Mouse (Mus musculus) CD4-positive helper T cell, adult 2 months (primary cell): ENCODE measurements at regions not wholly inside any gene's neighbourhood (a gene's known extent, or its start where the extent isn't known, plus 50 kb on each side); places are given as distances from the start of the nearest gene placed in this dataset.

Source experiments
- DNase-seq: peaks from one replicate; pipeline ENCODE4 v3.0.0-alpha.2; 2012; ENCODE audit warnings: low read depth, missing footprints, low spot score

- no peak for DNase-seq
Observed at GRCm38 (mm10) chr1:194334752-194335719, 283.0 kb upstream of the Plxna2 start.

DNA sequence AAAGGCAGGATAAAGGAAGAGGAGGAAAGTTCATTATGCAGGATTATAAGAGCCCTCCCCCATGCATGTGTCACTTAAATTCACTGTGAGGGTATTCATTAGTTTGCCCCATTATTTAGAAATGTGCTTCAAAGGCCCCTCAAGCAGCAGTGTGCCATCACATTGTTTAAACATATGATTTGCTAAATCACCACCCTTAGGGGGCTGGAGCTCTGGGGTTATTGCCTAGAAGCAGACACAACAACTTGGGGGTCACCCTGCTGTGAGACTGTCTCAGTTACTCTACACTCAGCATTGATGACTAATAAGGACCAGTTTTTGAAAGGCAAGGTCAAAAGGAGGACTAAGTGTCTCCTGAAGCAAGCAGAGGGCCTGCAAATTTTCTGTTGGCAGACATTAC, 285.4 kb upstream of the Plxna2 start:
- DNase-seq, result no peak

GRCm38 (mm10) chr1:194330471-194330870, 287.5 kb upstream of the Plxna2 start:
- DNase-seq, result no peak

GRCm38 (mm10) chr1:194320320-194321036, 297.5 kb upstream of the Plxna2 start:
- DNase-seq, result no peak

DNA sequence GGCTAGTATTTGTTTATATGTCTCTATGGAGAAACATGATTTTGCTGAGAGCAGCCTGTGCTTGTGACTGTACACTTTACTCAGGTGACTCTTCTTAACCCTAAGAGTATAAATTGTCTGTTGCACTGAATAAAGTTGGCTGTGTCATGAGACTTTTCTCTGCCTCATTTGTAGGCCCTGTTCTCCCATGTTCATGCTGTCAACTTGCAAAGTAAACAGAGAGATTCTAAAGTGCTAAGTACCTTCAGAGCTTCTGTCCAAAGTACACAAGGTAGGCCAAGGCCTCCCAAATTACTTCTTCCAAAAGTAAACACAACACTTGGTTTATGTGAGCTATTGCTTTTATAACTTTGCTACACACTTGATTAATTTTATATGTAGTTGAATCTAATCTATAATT, 299.7 kb upstream of the Plxna2 start:
- DNase-seq, result no peak

DNA sequence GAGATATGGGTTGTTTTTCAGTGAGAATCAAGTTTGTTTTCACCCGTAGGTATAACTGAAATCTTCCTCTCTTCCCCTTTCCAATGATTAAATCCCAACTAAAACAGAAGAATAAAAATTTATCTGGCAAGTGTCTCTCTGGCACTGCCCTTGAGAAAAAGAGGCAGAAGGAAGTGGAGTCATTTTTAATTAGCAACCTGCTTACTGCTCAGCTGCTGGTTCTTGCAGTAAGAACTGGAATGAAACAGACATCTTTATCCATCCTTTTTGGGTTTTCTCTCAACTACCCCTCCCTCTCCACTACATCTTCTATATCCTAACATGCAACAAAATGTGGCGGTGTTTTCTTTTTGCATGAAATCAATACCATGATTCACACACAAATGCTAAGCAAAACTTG, 302.4 kb upstream of the Plxna2 start:
- no peak for DNase-seq

GRCm38 (mm10) chr1:194310373-194310772, 307.6 kb upstream of the Plxna2 start:
- no peak for DNase-seq

DNA sequence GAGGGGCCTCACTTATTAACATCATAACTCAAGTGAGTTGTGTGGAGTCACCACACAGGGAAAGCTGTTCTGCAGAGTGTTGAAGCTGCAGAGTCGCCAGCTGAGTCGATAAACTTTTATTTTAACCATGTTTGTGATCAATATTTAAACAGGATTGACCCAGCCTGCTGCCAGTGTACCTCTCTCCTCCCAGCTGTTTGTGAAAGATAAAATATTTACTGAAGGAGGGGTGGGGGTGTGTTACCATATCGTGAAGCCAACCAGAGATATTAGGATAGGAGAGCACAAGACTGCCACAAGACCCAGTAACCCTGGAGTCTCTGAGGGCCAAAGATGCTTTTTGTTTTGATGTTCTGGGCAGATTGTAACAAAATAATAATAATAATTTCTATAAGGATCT, 309.4 kb upstream of the Plxna2 start:
- no peak for DNase-seq

- no peak for DNase-seq
Observed at GRCm38 (mm10) chr1:194303951-194304350, 314.1 kb upstream of the Plxna2 start.

- DNase-seq, result no peak
Observed at GRCm38 (mm10) chr1:194302775-194303174, 315.2 kb upstream of the Plxna2 start.

DNA sequence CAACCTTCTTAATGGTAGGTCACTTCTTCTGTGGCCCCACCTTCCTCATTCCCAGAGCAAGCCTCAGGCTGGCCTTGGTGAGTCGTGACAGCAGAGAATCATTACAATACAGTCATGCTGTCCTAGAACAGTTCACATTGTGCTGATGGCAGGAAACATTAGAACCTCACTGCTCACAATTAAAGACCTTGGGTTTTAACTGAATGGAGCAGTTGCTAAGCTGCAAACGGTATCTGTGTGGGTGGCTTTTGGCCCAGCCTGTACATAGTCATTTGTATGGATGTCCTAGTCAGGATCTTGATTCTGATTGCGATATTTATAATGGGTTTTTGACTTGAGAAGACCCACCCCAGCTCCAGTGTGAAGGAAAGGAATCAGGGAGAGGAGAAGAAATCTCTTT, 336.1 kb upstream of the Plxna2 start:
- no peak for DNase-seq

DNA sequence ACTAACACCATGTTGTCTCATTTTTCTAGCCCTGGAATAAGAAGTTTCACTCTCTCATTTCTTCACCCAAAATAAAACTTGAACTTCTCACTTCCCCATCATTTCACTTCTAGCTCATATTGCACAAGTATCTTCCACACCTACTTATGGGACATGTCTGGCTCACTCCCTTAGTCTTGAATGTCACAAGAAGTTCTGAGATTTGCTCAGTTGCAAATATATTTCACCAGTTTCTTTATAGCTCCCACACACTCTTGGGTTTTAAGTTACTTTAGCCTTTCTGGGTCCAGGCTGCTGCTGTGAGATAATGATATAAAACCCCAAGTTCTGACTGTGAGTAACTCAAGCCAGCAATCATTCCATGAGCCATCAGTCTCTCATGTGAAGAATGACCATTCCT, 350.0 kb upstream of the Plxna2 start:
- no peak for DNase-seq

GRCm38 (mm10) chr1:194262374-194262773, 355.6 kb upstream of the Plxna2 start:
- DNase-seq, result no peak

- no peak for DNase-seq
Observed at GRCm38 (mm10) chr1:194259957-194260356, 358.1 kb upstream of the Plxna2 start.

DNA sequence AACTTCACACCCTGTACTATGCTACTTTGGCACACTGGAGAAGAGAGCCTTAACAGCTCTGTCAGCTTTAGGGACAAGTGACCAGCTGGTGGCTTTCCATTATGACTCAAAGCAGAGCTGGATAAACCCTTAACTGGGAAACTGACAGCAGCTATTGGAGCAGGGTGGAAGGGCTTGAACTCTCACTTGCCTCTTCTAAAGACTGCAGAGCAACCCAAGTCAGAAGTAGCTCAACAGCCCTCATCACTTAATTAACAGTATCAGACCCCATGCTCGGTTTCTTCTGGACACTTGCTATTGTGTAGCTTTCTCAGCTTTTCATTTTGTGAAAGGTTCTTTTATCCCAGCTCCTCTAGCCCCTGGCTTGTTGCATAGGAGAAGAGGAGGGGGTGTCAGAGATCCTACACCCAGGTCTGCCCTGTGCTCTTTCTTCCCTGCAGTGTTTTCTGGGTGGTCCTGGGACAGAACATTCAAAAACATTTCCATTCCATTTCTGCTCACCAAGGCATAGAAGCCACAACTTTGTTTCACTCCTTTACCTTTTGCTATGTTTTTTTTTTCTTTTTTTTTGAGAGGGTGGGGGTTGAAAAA, 373.1 kb upstream of the Plxna2 start:
- DNase-seq, result no peak

GRCm38 (mm10) chr1:194241111-194241510, 376.9 kb upstream of the Plxna2 start:
- DNase-seq, result no peak

DNA sequence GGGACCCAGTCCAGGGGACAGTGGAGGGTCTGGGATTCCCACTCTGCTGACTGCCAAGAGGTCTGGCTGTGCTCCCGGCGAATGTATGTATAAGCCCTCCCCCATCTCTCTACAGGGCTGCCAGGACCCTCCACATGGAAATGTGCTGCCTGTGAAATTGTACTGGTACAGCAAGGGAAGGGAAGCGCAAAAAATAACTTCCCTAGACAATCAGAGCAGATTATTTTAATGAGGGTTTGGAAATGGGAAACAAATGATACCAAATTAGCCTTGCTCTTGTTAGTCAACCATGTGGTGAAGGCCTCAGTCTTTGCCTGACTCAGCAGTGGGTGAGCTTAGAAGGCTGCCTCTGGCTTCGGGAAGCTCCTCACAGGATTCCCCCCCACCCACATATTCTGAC, 386.8 kb upstream of the Plxna2 start:
- no peak for DNase-seq

- no peak for DNase-seq
Observed at GRCm38 (mm10) chr1:194226550-194227160, 391.4 kb upstream of the Plxna2 start.

DNA sequence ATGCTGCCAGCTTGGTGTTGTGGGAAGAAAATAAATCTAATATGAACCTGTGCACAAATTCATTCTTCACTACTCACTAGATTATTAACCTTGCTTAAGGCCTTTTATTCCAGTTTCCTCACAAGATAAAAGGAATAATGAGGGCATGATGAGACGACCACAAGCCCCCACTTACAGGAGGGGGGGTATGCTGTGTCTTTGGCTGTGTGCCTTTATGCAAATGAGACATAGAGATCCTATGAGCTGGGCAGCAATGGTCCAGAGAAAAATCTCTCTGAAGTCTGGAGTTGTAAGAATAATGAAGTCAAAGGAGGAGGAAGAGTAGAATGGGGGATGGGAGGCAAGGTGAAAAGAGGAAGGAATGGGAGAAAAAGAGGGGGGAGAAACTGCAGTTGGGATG, 392.2 kb upstream of the Plxna2 start:
- no peak for DNase-seq

- no peak for DNase-seq
Observed at GRCm38 (mm10) chr1:194224046-194224445, 394.0 kb upstream of the Plxna2 start.

DNA sequence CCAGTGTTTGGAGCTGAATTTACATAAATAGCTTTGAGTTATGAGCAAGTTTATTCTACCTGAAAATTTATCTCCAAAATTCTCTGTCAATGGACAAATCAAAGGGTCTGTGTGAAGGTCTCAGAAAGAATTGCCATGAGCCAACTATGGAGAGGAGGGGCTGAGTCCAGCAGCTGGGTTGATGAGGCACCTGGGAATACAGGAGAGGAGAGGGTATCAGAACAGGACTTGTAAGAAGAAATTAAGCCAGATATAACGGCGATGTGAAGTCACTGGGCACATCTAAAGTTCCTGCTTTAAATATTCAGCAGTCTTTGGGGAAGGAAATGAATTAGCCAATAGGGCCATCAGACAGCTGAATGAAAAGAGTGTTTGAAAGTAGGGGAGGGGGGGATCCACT, 394.4 kb upstream of the Plxna2 start:
- no peak for DNase-seq

DNA sequence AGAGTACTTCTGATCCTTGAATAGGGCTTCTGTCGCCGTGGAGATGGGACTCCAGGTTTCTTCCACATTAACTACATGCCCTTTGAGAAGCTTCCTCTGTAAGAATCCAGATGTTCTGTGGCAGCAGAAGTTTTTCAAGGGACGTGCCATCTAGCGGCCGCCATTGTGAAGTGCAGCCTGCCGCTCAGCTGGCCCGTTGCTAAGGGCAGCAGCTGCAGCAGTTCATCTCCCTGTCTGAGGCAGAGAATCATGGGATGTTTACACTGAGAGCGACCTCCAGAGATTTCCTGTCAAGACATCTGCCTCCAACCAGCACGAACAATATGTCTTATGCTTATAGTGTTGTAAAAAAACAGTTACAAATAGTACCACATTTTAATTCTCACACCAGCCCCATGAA, 395.0 kb upstream of the Plxna2 start:
- DNase-seq, result no peak
